Mouse (Mus musculus) spleen, embryonic (tissue): ENCODE measurements around the gene Fam205c.

Experiments
- CTCF ChIA-PET: fragments of 350-600 bp; sonication (Branson Sonifier 250); formaldehyde crosslinking; loops from one replicate; lab custom pipeline; 2022; lab: Charles Lee

Fam205c gene

DNA sequence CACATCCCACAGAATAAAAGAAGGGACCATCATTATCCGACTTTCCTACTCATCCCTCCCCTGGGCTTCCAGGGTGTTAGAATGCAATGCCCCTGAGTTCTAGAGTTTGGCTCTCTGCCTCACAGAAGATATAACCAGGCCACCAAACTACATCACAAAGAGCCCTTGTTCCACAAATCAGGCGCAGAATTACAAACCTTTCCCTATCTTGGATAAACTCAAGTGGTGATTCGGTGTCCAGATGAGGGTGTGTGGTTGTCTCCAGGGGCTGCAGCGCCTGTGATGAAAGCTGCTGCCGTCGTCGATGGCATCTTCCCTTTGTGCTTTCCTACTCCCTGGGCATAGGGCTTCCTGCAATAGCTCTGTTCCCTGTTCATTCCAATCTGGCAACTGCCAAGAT, at the start of gene Fam205c:
Fam205c (minus strand) TSS at position 101 of the 400 bp plus-strand sequence.
- CTCF ChIA-PET, result no interaction called here

DNA sequence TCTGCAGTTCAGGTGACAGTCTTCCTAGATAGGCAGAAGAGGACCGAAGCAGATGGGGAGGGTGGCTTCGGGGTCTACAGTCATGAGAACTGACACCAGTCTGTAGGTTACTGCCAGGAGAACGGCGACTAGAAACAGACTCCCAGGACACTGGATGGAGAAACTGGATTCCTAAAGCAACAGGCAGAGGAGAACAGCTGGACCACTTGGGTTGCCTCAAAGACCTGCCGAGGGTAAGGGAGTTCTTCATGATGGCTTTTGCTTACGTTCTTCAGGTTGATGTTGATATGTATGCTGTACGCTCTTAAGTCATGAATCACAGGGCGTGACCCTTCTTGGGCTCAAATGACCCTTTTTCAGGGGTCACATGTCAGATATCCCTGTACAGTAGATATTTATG, 48.4 kb upstream of the Fam205c start:
- CTCF ChIA-PET, result no interaction called here

DNA sequence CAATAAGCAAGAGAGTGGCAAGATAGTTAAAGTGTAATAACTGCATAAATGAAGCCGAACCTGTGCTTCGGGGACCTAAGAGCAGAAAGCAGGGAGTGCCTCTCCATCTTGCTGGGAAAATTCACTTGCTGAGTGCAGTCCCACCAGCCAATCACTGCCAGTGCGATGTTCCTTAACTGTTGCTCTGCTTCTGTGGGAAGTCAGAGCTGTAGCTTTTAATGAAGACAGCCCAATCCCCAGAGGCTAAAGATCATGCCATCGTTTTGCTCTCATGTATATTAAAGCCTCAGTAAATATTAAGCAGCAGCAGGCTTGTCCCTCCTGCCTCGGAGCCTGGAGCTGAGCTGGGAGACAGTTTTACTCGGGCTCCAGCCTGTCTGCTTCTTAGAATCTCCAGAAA, 48.0 kb upstream of the Fam205c start:
- CTCF ChIA-PET, result no interaction called here

DNA sequence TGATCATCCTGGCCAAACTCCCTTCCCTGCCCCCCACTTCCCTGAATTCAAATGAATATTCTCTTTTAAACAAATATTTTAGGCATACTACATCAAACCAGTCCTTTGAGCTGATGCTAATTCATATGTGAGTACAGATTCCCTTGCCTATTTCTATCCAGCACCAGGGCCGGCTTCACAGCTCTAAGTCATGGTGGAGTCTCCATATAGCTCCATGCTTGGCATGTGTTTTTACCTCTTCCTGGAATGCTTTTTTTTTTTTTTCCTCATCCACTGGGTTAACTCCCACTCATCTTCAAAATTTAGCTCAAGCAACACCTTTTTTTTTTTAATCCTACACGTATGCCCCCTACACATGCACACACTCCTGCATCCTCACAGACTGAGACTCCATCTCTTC, 47.5 kb upstream of the Fam205c start:
- CTCF ChIA-PET, result interaction anchor here (0.6 kb wide), 1 partner anchor 703 kb away, joined by 4 read pairs; no protein-coding TSS in a partner anchor

DNA sequence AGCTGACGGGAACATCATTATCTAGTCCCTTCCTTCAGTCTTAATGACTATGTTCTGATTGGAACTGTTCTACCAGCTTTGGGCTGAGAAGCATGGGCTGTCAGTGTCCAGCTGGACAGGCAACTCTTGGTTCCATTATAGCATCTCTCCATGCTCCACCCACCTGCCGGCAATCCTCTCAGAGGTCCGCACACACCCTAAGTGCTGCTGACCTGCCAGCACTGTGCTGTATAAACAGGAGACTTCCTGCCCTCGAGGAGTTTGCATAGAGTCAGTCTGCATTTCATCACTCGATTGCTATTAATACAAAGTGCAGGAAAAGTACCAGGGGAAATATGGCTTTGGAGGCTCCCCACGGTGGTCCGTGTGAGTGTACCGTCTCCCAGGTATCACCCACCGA, 46.7 kb upstream of the Fam205c start:
- CTCF ChIA-PET, result no interaction called here

DNA sequence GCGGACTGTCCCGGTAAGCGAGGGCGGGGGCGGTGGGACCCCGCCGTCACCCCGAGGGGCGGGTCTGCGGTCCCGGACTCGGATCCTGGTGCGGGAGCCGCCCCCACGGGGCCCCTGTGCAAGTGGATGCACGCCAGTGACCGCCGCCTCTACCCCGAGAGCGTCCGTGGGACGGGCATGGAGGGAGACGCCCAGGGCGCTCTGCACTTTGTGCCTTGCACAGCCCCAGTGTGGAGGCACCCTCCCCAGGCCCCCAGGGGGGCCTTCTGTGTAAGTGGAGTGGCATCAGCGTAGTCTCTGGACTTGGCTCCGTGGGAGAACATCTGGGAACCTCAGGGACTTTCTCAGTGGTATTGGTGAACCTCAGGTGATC, 43.4 kb upstream of the Fam205c start:
- CTCF ChIA-PET, result no interaction called here

DNA sequence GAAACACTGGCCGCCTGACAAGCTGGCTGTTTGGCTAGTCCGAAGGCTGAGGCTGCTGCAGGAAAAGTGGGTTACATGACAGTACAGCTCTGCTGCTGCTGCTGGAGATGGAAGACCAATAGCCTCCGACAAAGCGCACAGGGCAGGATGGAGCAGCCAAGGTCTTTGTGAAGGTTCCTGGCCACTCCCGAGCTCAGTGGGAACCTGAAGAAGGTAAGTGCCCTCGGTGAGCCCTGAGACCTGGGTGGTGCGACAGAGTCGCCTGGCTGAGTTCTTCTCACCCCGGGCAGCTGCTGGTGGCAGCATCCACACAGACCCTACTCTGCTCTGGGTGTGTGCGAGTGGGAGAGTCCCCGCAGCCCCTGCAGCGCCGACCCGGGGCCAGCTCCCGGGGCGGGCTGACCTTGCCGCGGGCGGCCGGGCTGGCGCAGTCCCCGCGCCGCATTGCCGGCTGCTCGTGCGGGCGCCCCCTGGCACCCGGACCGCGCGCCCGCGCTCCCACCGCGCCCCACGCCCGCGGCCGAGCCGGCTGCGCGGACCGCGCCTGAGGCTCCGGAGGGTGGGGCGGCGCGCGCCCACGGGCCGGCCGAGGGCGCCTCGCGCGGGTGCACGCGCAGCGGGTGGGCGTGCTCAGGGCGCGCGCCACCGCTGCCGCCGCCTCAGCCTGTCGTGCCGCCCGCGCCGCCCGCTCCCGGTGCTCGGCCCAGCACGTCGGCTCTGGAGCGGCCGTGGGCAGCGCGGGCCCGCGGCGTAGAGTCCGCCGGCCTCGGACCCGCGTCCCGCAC, 42.8 kb upstream of the Fam205c start, which contains the start of gene Phf24:
Phf24 (plus strand) TSS at position 44 of the 785 bp plus-strand sequence.
- CTCF ChIA-PET, result no interaction called here

DNA sequence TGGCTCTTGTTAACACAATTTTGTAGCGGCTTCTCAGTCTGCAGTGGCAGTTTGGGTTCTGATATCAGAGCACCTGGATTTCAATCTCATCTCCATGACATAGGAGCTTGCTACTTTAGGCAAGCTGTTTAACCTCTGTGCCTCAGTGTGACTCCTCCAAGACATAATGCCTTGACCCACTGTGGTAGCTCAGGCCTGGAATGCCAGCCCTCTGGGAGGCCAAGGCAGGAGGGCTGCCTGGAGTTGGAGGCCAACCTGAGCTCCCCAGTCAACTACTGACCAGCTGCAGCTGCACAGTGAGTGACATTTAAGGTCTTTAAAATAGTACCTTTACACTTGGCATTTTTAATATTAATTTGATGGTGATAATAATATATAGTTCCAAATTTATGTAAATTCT, 41.9 kb upstream of the Fam205c start:
- CTCF ChIA-PET, result no interaction called here

DNA sequence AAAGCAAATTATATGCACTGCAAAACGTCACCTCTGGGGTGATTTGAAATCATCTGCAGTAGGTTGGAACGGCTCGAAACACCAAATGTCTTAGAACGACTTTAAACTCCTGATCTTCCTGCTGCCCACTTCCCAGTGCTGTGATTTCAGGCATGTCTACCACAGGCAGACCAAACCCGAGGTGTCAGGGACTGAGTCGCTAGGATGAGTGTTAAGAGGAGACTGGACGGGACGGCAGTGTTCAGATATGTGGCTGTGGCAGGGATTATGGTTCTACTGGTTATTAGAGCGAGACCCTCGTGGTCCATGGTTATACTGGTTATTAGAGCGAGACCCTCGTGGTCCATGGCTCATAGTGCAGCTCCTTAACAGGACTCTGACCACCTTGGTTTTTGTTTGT, 41.3 kb upstream of the Fam205c start:
- CTCF ChIA-PET, result no interaction called here

DNA sequence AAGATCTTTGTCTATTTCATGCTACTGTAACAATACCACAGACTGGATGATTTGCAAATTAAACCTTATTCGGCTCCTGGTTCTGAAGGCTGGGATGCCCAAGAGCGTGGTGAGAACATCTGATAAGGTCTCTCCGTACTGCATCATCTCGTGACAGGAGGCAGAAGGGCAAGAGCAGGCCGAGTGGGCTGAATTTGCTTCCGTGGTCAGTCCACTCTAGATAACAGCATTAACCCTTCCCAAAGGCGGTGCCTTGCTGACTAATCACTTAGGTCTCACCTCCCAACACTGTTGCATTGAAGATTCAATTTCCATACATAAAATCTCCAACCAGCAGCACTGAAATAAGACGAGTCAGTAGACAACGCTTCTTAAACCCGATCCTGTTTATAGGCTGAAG, 39.4 kb upstream of the Fam205c start:
- CTCF ChIA-PET, result no interaction called here

DNA sequence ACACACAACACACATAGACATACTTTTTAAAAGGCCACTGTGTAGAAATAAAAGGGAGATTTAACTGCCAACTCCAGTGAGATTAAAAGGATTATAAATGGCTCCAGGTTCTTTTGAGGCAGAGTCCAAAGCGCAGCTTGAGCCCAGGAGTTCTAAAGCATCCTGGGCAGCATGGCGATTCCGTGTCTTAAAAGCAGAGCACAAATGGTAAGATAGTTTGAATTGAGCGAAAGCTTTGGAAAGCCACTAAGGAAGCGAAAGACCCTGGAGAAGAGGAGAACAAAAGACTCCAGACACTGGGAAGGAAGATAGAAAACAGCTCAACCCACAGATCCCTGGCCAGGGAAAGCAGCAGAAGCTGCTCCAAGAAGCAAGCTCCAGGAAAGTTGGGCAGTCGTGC, 30.9 kb upstream of the Fam205c start:
- CTCF ChIA-PET, result no interaction called here

DNA sequence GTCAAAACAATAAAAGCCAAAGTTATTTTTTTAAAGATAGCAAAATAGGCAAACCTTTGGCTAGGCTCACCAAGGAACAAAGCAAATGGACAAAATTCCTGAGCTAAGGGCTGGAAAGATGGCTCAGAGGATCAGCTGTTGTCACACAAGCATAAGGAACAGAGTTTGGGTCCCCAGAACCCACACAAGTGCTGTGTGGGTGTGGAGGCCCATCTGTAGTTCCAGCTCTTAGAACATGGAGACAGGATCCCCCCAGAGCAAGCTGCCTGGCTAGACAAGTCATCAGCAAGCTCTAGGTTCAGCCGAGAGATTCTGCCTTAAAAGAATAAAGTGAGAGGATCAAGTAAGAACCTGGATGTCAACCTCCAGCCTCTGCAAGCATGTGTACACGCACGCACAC, 30.5 kb upstream of the Fam205c start:
- CTCF ChIA-PET, result no interaction called here

DNA sequence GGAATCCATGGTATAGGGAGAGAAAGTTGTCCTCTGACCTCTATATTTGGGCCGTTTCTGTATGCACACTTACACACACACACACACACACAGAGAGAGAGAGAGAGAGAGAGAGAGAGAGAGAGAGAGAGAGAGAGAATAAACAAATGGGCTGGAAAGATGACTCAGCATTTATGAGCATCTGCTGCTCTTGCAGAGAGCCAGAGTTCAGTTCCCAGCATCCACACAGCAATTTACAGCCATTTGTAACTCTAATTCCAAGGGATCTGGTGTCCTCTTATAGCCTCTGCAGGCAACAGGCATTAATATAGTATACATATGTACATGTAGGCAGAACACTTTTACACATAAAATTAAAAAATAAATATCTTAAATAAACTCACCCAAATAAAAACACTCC, 29.9 kb upstream of the Fam205c start:
- CTCF ChIA-PET, result no interaction called here

DNA sequence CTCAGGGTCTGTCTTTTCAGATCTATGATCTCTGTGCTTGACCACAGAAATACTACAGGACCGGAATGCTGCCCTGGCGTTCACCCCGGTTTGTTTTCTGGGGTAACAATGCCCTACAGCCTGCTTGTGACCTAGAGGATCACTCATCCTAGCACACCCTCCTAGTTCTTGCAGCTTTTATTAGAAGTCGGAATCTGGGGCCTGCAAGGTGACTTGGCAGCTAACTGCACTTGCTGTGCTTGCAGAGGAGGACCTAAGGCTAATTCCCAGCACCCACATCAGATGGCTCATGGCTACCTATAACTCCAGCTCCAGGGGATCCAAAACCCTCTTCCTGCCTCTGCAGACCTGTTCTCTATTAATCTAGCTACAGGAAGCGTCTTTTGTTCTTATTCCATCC, 28.7 kb upstream of the Fam205c start:
- CTCF ChIA-PET, result no interaction called here

DNA sequence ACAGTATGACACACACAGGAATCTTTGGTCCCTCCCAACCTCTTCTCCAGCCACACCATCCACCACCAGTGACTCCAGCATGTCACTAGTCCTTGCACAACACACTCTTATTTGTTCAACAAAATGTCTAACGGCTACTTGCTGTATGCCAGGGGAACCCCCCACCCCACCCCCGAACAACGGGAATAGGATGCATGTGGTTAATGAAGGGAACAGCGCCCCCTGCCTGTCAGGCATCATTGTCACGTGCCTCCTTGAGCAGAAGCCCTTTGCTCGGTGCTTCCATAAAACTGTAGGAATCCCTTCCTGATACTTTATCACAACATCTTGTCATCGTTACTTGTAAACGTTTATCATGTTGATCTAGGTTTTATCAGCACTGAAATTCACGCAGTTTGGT, 28.1 kb upstream of the Fam205c start:
- CTCF ChIA-PET, result no interaction called here

DNA sequence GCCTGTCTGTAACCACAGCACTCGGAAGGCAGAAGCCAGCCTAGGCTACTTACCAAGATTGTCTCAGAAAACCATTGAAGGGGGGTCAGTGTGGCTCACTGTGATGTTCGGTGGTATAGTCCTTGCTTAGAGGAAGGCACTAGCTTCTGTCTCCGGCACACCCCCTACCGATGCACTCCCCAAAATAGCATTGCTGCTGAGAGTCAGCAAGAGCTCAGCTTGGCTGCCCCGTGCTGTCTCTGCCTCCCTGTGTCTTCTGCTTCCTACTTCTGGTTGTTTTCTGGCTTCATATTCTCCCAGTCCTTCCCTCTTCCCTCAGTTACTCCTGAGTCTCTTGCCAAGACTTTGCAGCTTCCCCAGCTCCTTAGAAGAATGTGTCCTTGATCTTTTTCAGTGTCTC, 26.8 kb upstream of the Fam205c start:
- CTCF ChIA-PET, result no interaction called here

DNA sequence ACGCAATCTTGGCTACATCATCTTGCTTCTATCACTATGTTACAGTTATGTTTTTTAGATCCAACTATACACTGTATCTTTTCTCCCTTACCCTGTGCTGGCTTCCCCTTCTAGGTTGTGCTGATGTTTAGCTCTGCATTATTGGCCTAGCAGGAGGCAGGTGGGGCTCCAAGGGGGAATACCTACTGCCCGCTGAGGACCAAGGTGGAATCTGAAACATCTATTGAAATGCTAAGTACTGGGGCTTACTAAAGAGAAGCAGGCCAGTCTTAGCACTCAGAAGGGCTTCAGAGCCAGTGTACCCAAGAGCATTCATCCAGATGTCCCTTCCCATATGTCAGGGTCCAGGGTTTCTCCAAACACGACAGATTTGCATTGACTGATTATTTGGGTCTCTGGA, 24.9 kb upstream of the Fam205c start:
- CTCF ChIA-PET, result no interaction called here

DNA sequence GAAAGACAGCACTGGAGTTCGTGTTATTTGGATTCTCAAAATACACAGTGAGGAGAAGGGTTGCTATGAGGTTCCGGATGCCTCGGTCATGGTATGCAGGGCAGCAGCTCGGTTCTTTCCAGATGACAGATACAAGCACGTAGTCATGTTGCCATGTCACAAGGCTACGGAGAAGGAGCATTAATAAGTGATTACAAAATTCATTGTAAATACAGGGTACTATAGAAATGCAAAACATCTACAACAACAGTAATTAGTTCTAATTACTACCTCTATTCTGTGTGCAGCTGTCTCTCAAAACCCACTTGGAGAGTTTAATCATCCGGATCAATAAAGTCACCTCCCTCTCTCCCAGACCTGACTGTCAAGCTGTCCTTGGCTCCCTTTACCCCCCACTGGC, 21.1 kb upstream of the Fam205c start:
- CTCF ChIA-PET, result no interaction called here

DNA sequence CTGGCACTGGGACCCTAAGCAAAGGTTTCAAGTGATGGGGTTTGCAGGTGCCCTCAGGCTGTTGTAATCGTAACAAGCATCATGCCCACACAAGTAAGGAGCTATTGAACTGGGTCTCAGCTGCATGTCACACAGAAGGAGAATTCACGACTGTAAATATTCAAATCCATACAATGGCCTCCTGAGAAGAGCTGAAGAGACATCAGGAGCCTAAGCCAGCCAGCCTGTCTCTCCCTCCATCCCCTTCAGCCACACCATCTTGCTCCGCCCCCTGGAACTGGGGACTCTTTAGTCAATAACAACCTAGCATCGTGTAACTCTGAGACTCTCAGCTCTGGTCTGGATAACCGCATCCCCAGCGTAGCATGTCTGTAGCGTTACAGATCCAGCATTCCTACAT, 17.1 kb upstream of the Fam205c start:
- CTCF ChIA-PET, result interaction anchor here (0.6 kb wide), 1 partner anchor 1107 kb away, joined by 3 read pairs; no protein-coding TSS in a partner anchor

DNA sequence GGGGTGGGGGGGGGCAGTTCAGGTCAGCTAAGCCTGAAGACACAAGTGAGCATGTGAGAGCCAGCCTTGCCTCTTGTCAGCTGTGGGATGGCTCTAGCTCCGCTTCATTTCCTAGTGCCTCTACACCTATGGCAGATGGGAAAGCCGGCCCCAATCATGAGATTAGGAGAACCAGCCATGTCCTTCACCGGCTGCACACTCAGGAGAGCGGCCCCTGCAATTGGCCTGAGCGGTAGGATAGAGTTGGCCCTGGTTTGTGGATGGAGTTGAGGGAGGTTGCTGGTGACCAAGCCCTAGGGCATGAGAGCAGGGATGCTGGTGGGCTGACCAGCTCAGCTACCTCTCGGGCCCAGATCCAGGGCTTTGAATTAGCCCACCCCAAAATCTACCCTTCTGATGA, 14.8 kb upstream of the Fam205c start:
- CTCF ChIA-PET, result no interaction called here

DNA sequence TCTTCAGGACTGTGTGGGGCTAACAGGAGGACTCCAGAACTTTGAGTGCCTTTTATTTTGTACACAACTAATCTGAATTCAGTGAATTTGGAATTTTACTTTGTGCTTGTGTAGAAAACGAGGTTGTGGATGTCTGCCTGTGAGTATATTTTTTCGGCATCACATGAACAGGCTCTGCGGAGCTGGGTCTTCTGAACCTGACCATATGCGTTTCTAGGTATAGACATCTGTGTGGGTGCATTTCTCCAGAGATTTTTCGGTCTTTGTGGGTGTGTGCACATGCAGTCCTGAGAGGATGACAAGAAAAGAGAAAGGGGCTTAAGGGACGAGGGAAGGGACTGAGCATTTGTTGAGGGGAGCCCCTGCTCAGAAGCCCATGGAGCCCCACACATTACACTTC, 12.9 kb upstream of the Fam205c start:
- CTCF ChIA-PET, result interaction anchor here (0.6 kb wide), 1 partner anchor 61 kb away, joined by 4 read pairs; no protein-coding TSS in a partner anchor

DNA sequence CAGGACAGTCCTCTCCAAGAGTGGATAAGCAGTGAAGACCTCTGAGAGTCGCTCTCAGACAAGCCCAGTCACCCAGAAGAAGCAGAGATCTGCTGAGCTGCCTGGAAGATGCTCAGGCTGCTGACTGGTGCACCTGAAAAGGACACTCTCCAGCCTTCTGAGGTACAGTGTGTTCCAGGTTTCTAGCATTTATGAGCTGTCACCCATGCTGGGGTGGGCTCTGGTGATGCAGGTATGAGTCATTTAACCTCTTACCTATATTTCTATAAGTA, 6.6 kb upstream of the Fam205c start:
- CTCF ChIA-PET, result no interaction called here

DNA sequence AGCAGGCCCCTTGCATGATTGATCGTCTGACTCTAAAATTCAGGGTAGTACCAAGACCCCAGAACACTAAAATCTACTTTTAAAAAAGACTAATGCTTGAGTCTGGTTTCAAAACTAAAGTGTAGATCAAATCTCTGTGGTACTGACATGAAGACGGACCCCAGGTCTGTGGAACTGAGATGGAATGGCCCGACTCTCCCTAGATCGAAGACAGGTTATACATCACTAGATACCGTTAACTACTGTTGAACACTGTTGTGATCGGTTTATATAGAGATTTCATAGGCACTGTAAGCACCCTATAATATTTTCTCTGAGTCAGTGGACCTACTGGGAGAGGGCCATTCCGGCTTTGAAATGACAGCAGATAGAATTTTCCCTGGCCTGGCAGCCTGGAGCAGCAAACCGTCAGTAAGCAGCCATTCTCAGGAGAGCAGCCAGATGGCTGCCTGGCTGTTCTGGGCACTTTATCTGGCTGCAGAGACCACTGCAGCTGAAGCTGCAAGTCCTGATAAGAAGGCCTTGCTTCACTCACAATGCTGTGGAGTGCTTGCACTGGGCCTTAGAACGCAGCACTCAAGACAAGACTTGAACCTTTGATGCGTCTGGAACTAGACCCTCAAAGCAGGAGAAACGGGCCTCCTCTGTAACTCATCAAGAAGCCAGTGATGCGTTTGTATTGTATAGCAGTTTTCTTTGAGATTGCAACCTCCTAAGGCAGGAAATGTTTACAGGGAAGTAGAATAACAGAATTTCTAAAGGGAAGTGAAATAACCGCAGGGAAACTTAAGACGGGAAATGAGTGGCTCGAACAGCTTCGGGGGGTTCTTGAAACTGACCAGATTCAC, 6.0 kb upstream of the Fam205c start:
- CTCF ChIA-PET, result no interaction called here
